Mouse (Mus musculus) lung, postnatal 0 days (tissue): ENCODE measurements around the gene Hist2h2bb. TPM values are rescaled to one million over a fixed set of nuclear protein-coding genes. Genes with fewer than 3 reads are reported as not detected.
"Not testable (repeated sequence)": the region's sequence is repeated elsewhere in the genome, so short reads cannot be mapped to it uniquely, and the experiment has no call there.

Experiments
- ATAC-seq: fragments of 200-750 bp; cut with Nextera tagmentation; 2 replicates; pipeline ENCODE4 v1.8.0; 2017; ENCODE audit warnings: moderate library complexity
- DNase-seq: peaks from one replicate; pipeline ENCODE4 v3.0.0-alpha.2; 2016; ENCODE audit warnings: low spot score
- H3K27ac ChIP-seq: fragments of 300-500 bp; sonication (generic); 2 replicates; pipeline ENCODE4 v1.5.1; 2014; ENCODE audit warnings: antibody characterized with exemption, mild to moderate bottlenecking, low read length, mixed read lengths
- H3K27me3 ChIP-seq: fragments of 300-500 bp; sonication (generic); replicated peaks from 2 replicates; pipeline ENCODE4 v1.6.1; 2014; ENCODE audit warnings: low read length, mixed read lengths; ENCODE audit not compliant: insufficient read depth
- H3K36me3 ChIP-seq: fragments of 300-500 bp; sonication (generic); 2 replicates; pipeline ENCODE4 v1.6.1; 2014; ENCODE audit warnings: low read length, mixed read lengths; ENCODE audit not compliant: insufficient read depth
- H3K4me1 ChIP-seq: fragments of 300-500 bp; sonication (generic); 2 replicates; pipeline ENCODE4 v1.6.1; 2014; ENCODE audit warnings: antibody characterized with exemption, low read depth, low read length, mixed read lengths; ENCODE audit not compliant: insufficient read depth
- H3K4me2 ChIP-seq: fragments of 300-500 bp; sonication (generic); replicated peaks from 2 replicates; pipeline ENCODE4 v1.6.1; 2014; ENCODE audit warnings: low read depth, mild to moderate bottlenecking, low read length, moderate library complexity, mixed read lengths
- H3K4me3 ChIP-seq: fragments of 300-500 bp; sonication (generic); 2 replicates; pipeline ENCODE4 v1.5.1; 2014; ENCODE audit warnings: low read depth, low read length
- H3K9ac ChIP-seq: fragments of 300-500 bp; sonication (generic); replicated peaks from 2 replicates; pipeline ENCODE4 v1.6.1; 2014; ENCODE audit warnings: low read depth, mild to moderate bottlenecking
- H3K9me3 ChIP-seq: fragments of 300-500 bp; sonication (generic); 2 replicates; pipeline ENCODE4 v1.6.1; 2016; ENCODE audit warnings: low read length, mixed read lengths
- CTCF ChIP-seq: IDR thresholded peaks from 2 replicates; pipeline ENCODE4 v1.5.1; 2016; ENCODE audit warnings: antibody characterized with exemption, mild to moderate bottlenecking
- EP300 ChIP-seq: IDR thresholded peaks from 2 replicates; pipeline ENCODE4 v1.6.1; 2016; ENCODE audit warnings: antibody characterized with exemption, mild to moderate bottlenecking, control low read depth
- WGBS: fragments of 180-500 bp; shearing (Covaris S2); extraction: QIAGEN DNeasy Blood & Tissue Kit; methylation state at CpG from one replicate; pipeline ENCODE4 v1.1.7; 2014; 5-methylcytosine and 5-hydroxymethylcytosine counted together
- polyA plus RNA-seq: library from polyadenylated mRNA; unstranded; fragments of >200 nt; fragmentation: Nextera tagmentation; extraction: Ambion mirVana; gene quantifications from 2 replicates; pipeline ENCODE4 v1.2.1, GENCODE M21; 2015

Gene Hist2h2bb
- polyA plus RNA-seq, 1 experiment from 2014 or later = 2.9 TPM

- DNase-seq (no peak), ATAC-seq (peak; percentile 29)
- Histone ChIP-seq H3K36me3 (no peaks in the 10 kb centered on the region), H3K4me1 (peaks cover 6% of the 10 kb centered on the region; the same call in 1 of the 2 replicates), H3K27ac (peak overlapping the region; percentile 94), H3K27me3 (peaks cover 4% of the 10 kb centered on the region; the same call in 1 of the 2 replicates), H3K9ac (peak overlapping the region; percentile 62), H3K4me3 (peak overlapping the region; percentile 56), H3K9me3 (no peaks in the 10 kb centered on the region), H3K4me2 (peak overlapping the region; percentile 62)
- 3% methylated on average over 27 of the region's 27 CpGs for WGBS
- TF ChIP-seq EP300 (no peak), CTCF (no peak)
Measured at GRCm38 (mm10) chr3:96263558-96264403, 5.8 kb upstream of the Hist2h2bb start.

GRCm38 (mm10) chr3:96264404-96264949 is 5.1 kb upstream of the Hist2h2bb start:
- no peaks in the 10 kb centered on the region for H3K27me3 ChIP-seq
- no peaks in the 10 kb centered on the region for H3K9me3 ChIP-seq
- ATAC-seq = no peak

GRCm38 (mm10) chr3:96266132-96266710 is 3.3 kb upstream of the Hist2h2bb start:
- TF ChIP-seq EP300 (no peak), CTCF (no peak)
- WGBS = 81% methylated on average over 8 of the region's 8 CpGs
- Histone ChIP-seq H3K9ac (no peak overlapping the region), H3K4me1 (peaks cover 6% of the 10 kb centered on the region; the same call in 1 of the 2 replicates), H3K4me2 (no peak overlapping the region), H3K9me3 (no peaks in the 10 kb centered on the region), H3K27me3 (no peaks in the 10 kb centered on the region), H3K4me3 (no peak overlapping the region), H3K36me3 (no peaks in the 10 kb centered on the region), H3K27ac (no peak overlapping the region)
- no peak for DNase-seq
- ATAC-seq = no peak

More at GRCm38 (mm10) chr3:96264404-96264949, 5.1 kb upstream of the Hist2h2bb start:
- Histone ChIP-seq H3K36me3 (no peaks in the 10 kb centered on the region), H3K9ac (no peak overlapping the region), H3K4me2 (peak overlapping the region; percentile 62), H3K4me3 (no peak overlapping the region; the same call in 1 of the 2 replicates), H3K27ac (peak overlapping the region; percentile 94), H3K4me1 (peaks cover 6% of the 10 kb centered on the region; the same call in 1 of the 2 replicates)
- TF ChIP-seq EP300 (no peak), CTCF (no peak)
- no peak for DNase-seq
- WGBS = 65% methylated on average over 7 of the region's 7 CpGs

- ATAC-seq (no peak), DNase-seq (no peak)
- Histone ChIP-seq H3K27ac (peak overlapping the region; percentile 74; the same call in 1 of the 2 replicates), H3K4me3 (no peak overlapping the region; the same call in 1 of the 2 replicates), H3K36me3 (no peaks in the 10 kb centered on the region), H3K4me1 (no peaks in the 10 kb centered on the region; the same call in 1 of the 2 replicates), H3K9ac (no peak overlapping the region), H3K9me3 (no peaks in the 10 kb centered on the region), H3K27me3 (no peaks in the 10 kb centered on the region), H3K4me2 (peak overlapping the region; percentile 87; the same call in 1 of the 2 replicates)
- 68% methylated on average over 4 of the region's 4 CpGs for WGBS
- TF ChIP-seq EP300 = no peak
- TF ChIP-seq CTCF = no peak
Measured at GRCm38 (mm10) chr3:96267541-96267940, 2.0 kb upstream of the Hist2h2bb start.

GRCm38 (mm10) chr3:96268051-96268775 is 1.3 kb upstream of the Hist2h2bb start, which contains the start of gene Hist2h3b:
Gene Hist2h3b, plus strand, starts transcription at chr3:96268654.
- Histone ChIP-seq H3K4me2 (peak within 1 kb of the TSS; percentile 87), H3K27me3 (no peaks in the 10 kb centered on the region), H3K4me3 (peak within 1 kb of the TSS; percentile 49), H3K4me1 (no peaks in the 10 kb centered on the region), H3K27ac (peak within 1 kb of the TSS; percentile 92), H3K36me3 (no peaks in the 10 kb centered on the region), H3K9ac (peak within 1 kb of the TSS; percentile 41; the same call in 1 of the 2 replicates), H3K9me3 (no peaks in the 10 kb centered on the region)
- ATAC-seq (peak; percentile 66), DNase-seq (peak; percentile 96)
- WGBS = 11% methylated on average over 30 of the region's 30 CpGs
- TF ChIP-seq EP300 (peak; percentile 6; the same call in 1 of the 2 replicates), CTCF (no peak)

GRCm38 (mm10) chr3:96268776-96269378 is 675 bp upstream of the Hist2h2bb start:
- not testable (repeated sequence) for H3K27me3 ChIP-seq, H3K9me3 ChIP-seq, H3K4me1 ChIP-seq, DNase-seq, H3K36me3 ChIP-seq
- ATAC-seq = peak; percentile 30
- H3K9ac ChIP-seq = peak overlapping the region; percentile 41; the same call in 1 of the 2 replicates
- H3K4me3 ChIP-seq = peak overlapping the region; percentile 49
- under 1% methylated on average over 9 of the region's 44 CpGs for WGBS
- H3K27ac ChIP-seq = peak overlapping the region; percentile 92
- H3K4me2 ChIP-seq = peak overlapping the region; percentile 87
